Mouse (Mus musculus) adrenal gland (tissue): ENCODE measurements around the gene Lbr.

Source experiments
- intact Hi-C: fragments of 180-260 bp; cut with DNase I; formaldehyde crosslinking; loops from one replicate; pipeline ENCODE4 v1.15.1; 2025

The Lbr gene

GRCm38 (mm10) chr1:181853081-181853736 lies 10.4 kb upstream of the Lbr start:
- intact Hi-C loops = no loop called here

- intact Hi-C loops = no loop called here
Observed at GRCm38 (mm10) chr1:181852466-181852865, 9.6 kb upstream of the Lbr start.

- intact Hi-C loops = no loop called here
Observed at GRCm38 (mm10) chr1:181851521-181852310, 8.9 kb upstream of the Lbr start.

- intact Hi-C loops = no loop called here
Observed at GRCm38 (mm10) chr1:181850441-181850840, 7.6 kb upstream of the Lbr start.

GRCm38 (mm10) chr1:181848210-181848609 lies 5.4 kb upstream of the Lbr start:
- intact Hi-C loops = no loop called here

- intact Hi-C loops = no loop called here
Observed at GRCm38 (mm10) chr1:181847396-181847795, 4.5 kb upstream of the Lbr start.

DNA sequence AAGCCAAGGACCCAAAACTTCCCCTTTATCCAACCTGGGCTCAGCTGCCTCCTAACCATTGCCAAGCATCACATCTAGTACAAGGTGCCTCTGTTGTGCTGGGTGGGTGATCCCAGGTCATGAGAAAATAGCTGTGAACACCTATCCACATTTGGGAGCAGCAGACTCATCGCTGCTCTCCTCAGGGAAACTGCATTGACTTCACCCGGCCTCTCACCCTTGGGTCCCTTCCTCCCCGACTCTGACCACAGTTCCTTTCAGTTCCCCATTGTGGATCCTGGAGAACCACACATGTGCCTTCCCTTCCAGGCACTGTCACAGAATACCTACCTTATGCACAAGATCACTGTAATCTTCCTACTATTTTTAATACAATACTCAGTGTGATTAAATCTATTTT lies 2.9 kb upstream of the Lbr start:
- intact Hi-C loops = no loop called here

- intact Hi-C loops = no loop called here
Observed at GRCm38 (mm10) chr1:181844874-181845547, 2.2 kb upstream of the Lbr start.

GRCm38 (mm10) chr1:181841864-181842672 lies 778 bp downstream of the Lbr start:
- intact Hi-C loops = no loop called here

GRCm38 (mm10) chr1:181841396-181841795 lies 1.4 kb downstream of the Lbr start:
- intact Hi-C loops = no loop called here

DNA sequence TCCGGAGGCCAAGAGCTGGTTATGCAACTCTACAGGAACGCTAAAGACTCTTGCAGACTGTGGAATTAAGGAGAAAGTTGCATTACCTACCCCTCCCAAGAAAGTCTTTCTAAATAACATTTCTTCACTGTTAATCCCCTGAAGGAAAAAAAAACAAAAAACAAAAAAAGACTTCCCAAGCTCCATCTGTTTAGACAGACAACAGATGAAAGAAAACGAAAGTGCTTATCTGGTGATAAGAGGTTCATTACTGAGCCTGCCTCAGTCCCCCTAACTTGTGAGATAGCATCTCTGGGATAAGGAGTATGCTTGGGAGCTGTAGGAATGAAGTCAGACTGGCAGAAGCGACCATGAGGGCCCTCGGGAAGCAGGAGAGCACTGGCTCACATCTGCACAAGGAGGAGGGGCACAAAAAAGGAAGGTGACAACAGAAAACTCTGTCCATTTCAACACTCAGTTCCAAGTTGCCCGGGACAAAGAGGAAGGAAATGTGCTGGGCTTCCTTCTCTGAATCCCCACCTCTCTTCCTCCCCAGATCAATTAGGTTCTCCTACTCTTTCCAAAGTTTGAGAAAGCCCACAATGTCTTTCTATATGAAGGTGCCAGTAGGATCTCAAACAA lies 3.0 kb downstream of the Lbr start:
- intact Hi-C loops = no loop called here

GRCm38 (mm10) chr1:181838111-181838510 lies 4.7 kb downstream of the Lbr start:
- intact Hi-C loops = no loop called here

- intact Hi-C loops = no loop called here
Observed at GRCm38 (mm10) chr1:181833143-181833542, 9.7 kb downstream of the Lbr start.

DNA sequence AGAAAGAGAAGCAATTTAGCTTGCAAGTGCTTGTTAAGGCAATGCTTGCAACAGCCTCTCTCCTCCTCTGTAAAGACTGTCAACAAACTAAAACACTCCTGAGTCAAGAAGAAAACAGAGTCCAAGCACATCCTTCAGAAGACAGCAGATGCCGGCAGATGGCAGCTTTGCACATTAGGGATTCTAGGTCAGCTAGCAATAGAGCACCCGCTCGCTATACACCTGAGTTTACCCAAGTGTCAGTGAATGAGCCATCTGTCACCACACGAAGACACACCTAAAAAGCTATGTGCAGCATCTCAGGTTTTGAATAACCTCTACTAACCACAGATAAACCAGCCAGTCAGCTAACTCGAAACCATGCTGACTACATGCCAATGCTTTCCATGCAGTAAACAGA lies 10.1 kb downstream of the Lbr start:
- intact Hi-C loops = no loop called here

DNA sequence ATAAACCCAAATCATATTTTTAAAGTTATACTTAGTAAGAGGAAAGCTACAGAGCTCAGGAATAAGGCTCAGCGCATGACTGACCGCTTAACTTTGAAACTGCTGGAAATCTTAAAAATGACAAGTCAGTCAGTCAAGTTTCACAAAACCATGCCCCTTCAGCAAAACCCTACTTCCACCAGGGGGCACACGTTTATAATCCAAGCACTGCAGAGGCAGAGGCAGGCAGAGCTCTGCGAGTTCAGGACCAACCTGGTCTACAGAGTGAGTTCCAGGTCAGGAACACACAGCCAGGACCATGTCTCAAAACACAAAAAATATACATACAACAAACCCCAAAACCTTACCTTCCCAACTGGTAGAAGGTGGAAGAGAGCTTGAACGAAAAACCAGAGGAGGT lies 14.5 kb downstream of the Lbr start:
- intact Hi-C loops = loop anchor here (5.0 kb wide), 1 partner anchor 49 kb away; no protein-coding TSS in a partner anchor

DNA sequence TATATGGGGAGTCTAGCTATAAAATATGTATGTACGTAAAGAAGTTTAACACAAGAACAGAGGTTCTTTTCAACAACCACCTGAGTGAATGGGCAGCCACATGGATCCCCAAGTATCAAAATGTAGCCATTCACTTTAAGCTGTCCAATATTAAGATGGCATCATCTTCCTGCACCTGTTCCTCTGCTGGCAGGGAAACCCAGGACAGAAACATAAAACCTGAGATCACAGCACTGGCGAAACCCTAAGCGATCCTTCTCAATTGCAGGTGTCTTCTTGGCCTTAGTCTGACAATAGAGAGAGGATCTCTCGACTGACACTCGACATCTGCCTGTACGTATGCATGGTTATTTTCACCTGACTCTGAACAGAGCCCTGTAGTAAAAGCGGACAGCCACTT lies 16.1 kb downstream of the Lbr start:
- intact Hi-C loops = loop anchor here (5.0 kb wide), 1 partner anchor 51 kb away; no protein-coding TSS in a partner anchor

DNA sequence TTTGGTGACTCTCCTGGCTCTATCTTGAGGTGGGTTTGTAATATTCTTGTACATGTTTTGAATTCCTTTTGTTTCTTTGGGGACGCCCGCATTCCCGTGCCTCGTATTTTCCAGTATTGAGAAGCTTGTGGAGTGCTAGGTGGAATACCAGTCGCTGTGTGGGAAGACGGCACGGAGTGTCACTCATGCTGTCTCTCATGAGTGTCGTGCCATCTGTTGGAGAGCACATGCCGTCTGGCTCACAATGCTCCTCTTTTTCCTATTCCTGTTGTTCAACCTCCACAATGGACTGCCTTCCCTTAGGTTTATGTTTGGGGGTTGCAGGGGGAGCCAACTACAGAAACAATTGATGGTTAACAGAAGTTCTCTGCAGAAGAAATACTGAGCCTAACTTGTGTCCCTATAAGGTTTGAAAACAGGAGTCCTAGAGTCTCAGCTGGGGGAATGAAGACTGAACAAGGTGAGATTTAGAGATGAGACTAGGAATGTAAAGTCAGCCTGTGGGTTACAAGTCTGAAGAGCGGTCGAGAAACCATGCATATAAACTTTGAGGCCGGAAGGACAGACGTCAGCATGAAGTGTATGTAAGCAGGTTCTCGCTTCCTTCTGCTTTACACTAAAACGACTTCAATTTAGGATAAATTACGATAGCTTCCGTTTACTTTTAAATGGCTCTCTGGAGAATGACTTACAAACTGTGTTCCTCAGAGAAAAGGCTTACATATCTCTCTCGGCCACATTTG lies 31.2 kb downstream of the Lbr start:
- intact Hi-C loops = no loop called here

DNA sequence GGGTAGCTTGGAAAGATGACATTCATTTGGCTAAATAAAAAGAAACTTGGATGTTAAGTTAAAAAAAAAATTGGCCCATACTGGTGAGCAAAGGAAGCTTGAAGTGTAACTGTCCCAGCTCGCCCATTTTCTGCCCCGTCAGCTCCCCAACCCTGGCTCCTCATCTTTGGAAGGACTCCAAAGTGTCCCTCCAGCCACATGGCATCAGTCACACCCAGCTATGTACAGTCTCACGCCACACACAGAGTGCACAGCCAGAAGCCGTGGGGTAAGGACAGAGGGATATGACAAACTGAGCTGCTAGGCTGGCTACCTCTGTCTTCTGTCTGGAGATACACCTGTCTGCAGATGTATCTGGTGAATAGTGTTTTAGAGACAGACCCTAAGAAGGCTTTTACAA lies 42.2 kb downstream of the Lbr start:
- intact Hi-C loops = no loop called here

- intact Hi-C loops = no loop called here
Observed at GRCm38 (mm10) chr1:181799911-181800310, 42.9 kb downstream of the Lbr start.

GRCm38 (mm10) chr1:181793541-181793940 lies 49.3 kb downstream of the Lbr start:
- intact Hi-C loops = no loop called here
